Mouse (Mus musculus): ENCODE measurements around the gene Mthfs.
"Not testable (repeated sequence)": the region's sequence is repeated elsewhere in the genome, so short reads cannot be mapped to it uniquely, and the experiment has no call there.

GRCm38 (mm10) chr9:89187006-89187405 lies 23.5 kb upstream of the Mthfs start:
- not testable (repeated sequence) for TF ChIP-seq CTCF (IDR thresholded peaks at IDR 0.05; ENCODE audit: control insufficient read depth, insufficient read depth, insufficient replicate concordance, low read depth, low read length); POLR2A (IDR thresholded peaks at IDR 0.05; ENCODE audit: control insufficient read depth, low read depth, low read length)

Data from testis, adult 2 months (tissue).